Mouse (Mus musculus): Measurements from ENCODE around the gene Adamts9.

Adamts9 gene

DNA sequence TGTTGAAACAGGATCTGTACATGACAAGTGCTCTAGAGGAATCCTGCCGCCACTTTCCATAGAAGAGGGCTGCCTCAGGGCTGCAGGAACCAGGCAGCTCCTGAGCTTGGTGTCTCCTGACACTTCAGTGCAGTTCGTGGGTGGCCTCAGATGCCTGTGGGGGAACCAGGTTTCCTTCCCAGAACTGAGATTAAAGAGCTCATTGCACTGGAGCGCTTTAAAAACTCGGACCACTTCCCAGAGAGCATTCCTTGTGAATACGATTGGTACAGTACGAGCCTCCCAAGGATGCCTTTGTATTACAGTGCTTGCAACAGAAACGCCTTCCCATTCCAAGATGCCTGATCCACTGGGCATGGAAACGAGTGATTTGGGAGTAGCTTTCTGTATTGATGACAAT, 18.8 kb downstream of the Adamts9 start:
- no peak for DNase-seq (ENCODE audit: low spot score in 2 of 2)

DNA sequence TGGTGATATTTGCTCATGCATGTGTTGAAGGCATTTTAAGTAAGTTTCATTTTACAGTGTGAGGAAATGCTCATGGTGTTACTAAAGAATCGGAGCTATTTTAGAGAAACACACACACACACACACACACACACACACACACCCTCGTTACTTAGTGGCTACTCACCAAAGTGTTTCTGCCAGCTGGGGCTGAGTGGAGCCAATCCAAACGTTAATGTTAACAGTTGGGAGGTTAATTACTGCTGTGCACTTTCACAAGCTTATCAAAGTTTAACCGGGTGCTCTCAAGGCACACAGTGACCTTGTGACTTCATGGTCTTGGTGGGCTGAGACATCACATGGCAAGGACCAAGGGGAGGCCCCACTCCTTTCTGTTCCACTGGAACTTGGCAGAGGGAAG, 21.4 kb downstream of the Adamts9 start:
- DNase-seq (ENCODE audit: low spot score in 2 of 2) = no peak

DNA sequence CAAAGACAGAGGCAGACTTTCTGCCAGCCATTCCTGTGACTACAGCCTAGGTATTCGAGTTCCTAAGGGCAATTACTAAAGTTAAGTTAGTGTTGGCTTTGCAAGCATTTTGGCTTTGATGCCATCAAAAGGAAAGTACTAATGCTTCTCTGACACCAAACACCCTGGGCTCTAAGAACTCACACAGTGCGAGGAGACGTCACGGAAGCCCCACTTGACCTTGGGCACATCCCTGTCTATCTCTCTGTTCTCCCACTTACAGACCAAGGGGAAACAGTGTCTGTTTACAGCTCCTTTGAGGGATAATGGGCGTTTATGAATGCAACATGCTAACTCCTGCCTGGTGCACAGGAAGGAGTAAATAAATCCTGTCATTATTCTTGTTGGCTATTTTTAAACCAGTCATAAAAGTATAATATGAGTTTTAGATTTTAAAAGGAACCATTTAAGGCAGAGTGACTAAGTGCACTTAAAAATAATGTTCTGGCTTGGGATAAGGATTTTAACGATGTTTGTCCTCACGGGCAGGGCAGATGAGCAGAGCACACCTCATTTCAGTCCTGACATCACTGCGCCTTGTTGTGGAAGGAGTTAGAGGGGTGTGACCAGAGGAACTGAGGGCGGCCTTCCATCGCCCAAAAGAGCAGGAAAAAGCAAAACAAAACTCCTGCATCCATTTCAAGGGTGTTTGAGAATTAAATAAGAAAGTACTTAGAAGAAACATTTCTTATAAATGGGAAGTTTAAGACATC, 22.2 kb downstream of the Adamts9 start:
- DNase-seq (ENCODE audit: low spot score in 2 of 2) = no peak

- no peak for DNase-seq (ENCODE audit: low spot score in 2 of 2)
Observed at GRCm38 (mm10) chr6:92910611-92911010, 32.7 kb downstream of the Adamts9 start.

DNA sequence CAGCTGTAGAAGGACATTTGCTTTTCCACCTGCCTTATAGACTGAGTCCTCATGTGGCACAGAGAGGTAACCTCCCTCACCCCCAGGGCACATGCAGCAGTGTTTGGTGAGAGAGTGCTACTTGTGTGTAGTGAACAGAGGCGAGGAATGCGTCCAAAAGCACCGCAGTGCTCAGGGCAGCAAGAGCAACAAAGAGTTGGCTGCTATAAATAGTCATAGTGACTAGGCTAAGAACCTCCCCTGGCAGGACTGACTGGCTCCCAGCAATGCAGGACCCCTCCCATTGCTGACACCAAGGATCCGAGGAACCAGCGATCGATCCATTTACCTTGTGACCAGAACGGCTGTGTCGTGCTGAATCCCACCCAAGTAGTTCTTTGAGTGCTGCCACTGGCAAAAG, 33.9 kb downstream of the Adamts9 start:
- DNase-seq (ENCODE audit: low spot score in 2 of 2) = no peak

- no peak for DNase-seq (ENCODE audit: low spot score in 2 of 2)
Observed at GRCm38 (mm10) chr6:92905922-92906321, 37.4 kb downstream of the Adamts9 start.

- DNase-seq (ENCODE audit: low spot score in 2 of 2) = no peak
Observed at GRCm38 (mm10) chr6:92904491-92904890, 38.8 kb downstream of the Adamts9 start.

GRCm38 (mm10) chr6:92904037-92904436, 39.3 kb downstream of the Adamts9 start:
- no peak for DNase-seq (ENCODE audit: low spot score in 2 of 2)

DNA sequence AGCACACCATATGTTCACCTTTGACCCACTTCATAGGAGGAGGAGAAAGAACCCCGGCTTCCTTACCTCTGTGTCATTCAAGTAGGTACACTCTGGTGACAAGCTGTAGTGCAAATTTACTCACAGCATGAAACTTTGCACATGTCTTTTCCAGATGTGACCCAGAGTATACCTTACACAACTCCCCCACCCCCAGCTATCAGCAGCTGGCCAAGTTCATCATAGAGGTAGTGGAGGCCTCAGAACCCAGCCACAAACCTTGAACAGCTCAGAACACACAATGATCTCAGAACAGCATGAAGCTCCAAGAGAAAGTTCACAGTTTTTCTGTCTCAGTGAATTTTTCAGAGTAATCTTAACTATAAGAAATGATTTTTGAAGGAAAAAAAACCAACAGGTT, 51.8 kb downstream of the Adamts9 start:
- DNase-seq (ENCODE audit: low spot score in 2 of 2) = no peak

- DNase-seq (ENCODE audit: low spot score in 2 of 2) = no peak
Observed at GRCm38 (mm10) chr6:92883131-92883900, 60.0 kb downstream of the Adamts9 start.

- DNase-seq (ENCODE audit: low spot score in 2 of 2) = no peak
Observed at GRCm38 (mm10) chr6:92882446-92882845, 60.8 kb downstream of the Adamts9 start.

- no peak for DNase-seq (ENCODE audit: low spot score in 2 of 2)
Observed at GRCm38 (mm10) chr6:92879700-92880265, 63.5 kb downstream of the Adamts9 start.

- DNase-seq (ENCODE audit: low spot score in 2 of 2) = no peak
Observed at GRCm38 (mm10) chr6:92878771-92879170, 64.5 kb downstream of the Adamts9 start.

DNA sequence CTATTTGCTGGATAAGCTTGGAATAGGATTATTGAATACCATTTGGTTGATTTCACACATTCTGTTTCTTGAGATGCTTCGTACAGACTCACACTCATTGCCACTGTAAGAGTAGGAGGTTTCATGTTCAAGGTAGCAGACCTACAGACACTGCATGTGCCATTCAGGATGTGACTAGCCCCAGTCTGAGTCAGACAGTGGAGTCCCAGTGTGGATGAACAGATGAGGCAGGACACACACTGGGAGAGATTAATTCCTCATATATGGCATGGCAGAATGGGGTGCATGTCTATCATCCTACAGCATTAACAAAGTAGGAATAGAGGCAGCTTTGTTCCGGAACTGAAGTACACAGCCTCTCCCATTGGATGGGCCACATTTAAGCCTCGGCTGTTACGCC, 66.1 kb downstream of the Adamts9 start:
- DNase-seq (ENCODE audit: low spot score in 2 of 2) = no peak

GRCm38 (mm10) chr6:92876121-92876520, 67.2 kb downstream of the Adamts9 start:
- DNase-seq (ENCODE audit: low spot score in 2 of 2) = no peak

DNA sequence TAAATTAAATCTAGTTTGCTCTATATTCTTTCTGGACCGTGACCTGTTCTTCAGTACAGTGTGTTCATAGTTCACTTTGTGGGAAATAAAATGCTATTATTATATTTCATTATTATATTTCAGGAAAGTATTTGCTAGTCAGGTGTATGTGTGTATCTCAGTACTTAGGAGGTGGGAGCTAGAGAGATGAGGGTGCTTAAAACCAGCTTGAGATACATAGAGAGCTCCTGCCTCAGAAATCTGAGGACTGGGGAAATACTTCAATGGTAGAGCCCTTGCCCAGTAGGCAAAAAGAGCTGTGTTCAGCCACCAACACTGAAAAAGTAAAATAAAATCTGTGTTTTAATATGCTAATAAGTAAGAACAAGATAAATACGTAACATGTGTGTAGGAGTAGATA, 68.0 kb downstream of the Adamts9 start:
- no peak for DNase-seq (ENCODE audit: low spot score in 2 of 2)

GRCm38 (mm10) chr6:92874854-92875253, 68.4 kb downstream of the Adamts9 start:
- no peak for DNase-seq (ENCODE audit: low spot score in 2 of 2)

DNA sequence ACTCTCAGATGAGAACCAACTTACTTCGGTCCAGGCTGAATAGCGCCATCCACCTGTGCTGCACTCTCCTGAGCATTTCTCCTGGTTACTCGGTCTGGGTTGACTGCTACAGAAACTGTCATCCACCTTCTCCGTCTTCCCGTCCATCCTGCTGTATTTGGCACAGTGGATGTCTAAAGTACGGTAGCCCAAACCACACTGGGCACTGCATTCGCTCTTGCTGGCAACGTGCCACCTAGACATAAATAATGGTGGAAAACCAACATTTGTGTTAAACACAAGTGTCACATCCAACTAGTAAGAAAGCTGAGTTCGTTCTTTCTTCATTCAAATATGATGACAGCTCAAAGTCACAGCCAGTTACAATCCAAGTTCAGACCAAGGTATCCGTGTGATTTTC, 70.5 kb downstream of the Adamts9 start:
- no peak for DNase-seq (ENCODE audit: low spot score in 2 of 2)

DNA sequence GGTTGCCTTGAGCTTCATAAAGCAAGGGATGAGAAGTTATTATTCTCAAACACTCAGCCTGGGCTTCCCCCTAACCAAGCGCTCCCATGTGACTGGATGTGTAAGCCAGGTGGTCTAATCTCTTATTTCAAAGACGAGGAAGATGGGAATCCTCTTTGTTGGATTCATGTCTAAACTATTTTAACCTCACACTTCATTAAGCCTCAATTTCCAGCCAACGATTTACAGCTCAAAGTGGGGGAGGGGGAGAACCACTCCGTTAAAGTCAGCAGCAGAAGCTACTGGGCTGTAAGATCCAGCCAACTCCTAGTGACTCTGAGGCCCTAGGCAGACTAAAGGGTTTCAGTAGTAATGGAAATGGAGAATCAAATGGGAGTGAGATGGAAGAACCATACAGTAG, 71.5 kb downstream of the Adamts9 start:
- no peak for DNase-seq (ENCODE audit: low spot score in 2 of 2)

- DNase-seq (ENCODE audit: low spot score in 2 of 2) = no peak
Observed at GRCm38 (mm10) chr6:92869582-92870219, 73.6 kb downstream of the Adamts9 start.

DNA sequence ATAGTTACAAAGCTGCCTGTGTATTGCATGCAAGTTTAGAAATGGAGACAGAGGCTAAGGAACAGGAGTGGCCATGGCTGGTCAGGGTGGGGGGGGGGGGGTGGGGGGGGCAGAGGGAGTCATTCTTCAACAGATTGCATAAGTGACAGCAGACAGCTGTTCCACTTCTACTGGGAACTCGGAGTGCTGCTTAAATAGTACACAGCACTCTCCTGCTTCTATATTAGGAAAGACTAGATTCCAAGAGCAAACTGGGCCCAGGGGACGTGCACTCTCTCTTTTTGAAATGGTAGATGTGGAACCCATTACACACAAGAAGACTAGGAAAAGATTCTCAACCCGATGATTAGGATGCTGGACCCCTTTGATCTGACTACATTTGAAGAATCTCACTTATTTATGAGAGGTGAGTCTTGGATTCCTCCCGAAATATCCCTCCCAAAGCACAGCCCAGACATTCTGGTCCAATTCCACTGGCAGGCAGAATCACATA, 74.2 kb downstream of the Adamts9 start, which contains the start of gene Gm15737:
TSS of gene Gm15737 (plus strand) at position 269 of the 493 bp plus-strand sequence.
- DNase-seq (ENCODE audit: low spot score in 2 of 2) = no peak

DNA sequence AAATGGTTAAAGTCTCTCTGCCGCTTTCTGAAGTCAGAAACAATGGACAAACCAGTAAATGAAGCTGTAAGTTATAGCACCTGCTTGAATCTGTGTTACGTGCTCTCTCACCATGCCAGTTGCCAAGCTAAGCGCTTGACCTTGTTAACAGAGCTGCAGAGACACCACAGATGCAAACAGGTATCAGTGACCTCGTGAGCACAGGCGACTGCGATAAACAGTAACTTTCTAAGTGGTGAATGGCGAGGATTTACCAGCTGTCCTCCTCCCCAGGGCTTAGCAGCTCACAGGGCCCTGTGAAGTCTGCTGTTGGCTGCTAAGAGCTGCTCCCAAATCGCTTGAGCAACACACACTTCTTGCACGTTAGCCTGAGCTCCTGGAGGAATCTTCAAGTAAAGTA, 80.7 kb downstream of the Adamts9 start:
- DNase-seq (ENCODE audit: low spot score in 2 of 2) = no peak
